In genomic region chr2:101608232-101608894, GRCm38 (mm10) we compare ENCODE assay signal across 14 mouse cellular contexts. TPM values are rescaled to one million over a fixed set of nuclear protein-coding genes. Genes with fewer than 3 reads are reported as not detected.
DNase-seq lines count a peak whose midpoint lies in the region; ATAC-seq and TF ChIP-seq lines count a peak whose summit lies in the region.
"Had no signal": no experiment of that assay in that cellular context is flagged by ENCODE, and none has a peak within 500 bp of the region (broad histone marks: within the 10 kb centered on the region; RNA-seq: fewer than 3 reads in every experiment).

No protein-coding gene starts in this region.

- H3K9me3 ChIP-seq in liver, embryonic 16.5 days (replicated peaks; ENCODE audit: control insufficient read depth, low read length): no peaks in the 10 kb centered on the region
- H3K9me3 ChIP-seq in liver, embryonic 12.5 days (replicated peaks): no peaks in the 10 kb centered on the region
- H3K9me3 ChIP-seq in forebrain, embryonic 13.5 days (replicated peaks): no peaks in the 10 kb centered on the region
- no peaks in the 10 kb centered on the region for H3K9me3 ChIP-seq in limb, embryonic 10.5 days (replicated peaks)

- 0 out of 2 replicates have a peak, but pooled peaks have one; percentile 35 for TF ChIP-seq CTCF in thymus, adult 2 months (IDR thresholded peaks at IDR 0.05; ENCODE audit: borderline replicate concordance, control insufficient read depth, extremely low read depth, insufficient read depth, low read length, poor library complexity)
- TF ChIP-seq CTCF in cerebellum, adult 2 months (IDR thresholded peaks at IDR 0.05; ENCODE audit: borderline replicate concordance, insufficient read depth, low read depth, low read length): no peak

- no peak for DNase-seq in limb, embryonic 10.5 days (ENCODE audit: low spot score)
- DNase-seq in thymus, adult 2 months: peak; percentile 79
- no peak for DNase-seq in cerebellum, adult 2 months
- DNase-seq in yolk sac, embryonic 10.5 days (ENCODE audit: low spot score): no peak
- DNase-seq: cerebellum, adult 11-12 months had no signal

- no peak for TF ChIP-seq POLR2A in thymus, adult 2 months (IDR thresholded peaks at IDR 0.05; ENCODE audit: control insufficient read depth, extremely low read depth, insufficient read depth, low read length, poor library complexity)
- no peak for TF ChIP-seq POLR2A in cerebellum, adult 2 months (IDR thresholded peaks at IDR 0.05; ENCODE audit: borderline replicate concordance, insufficient read depth, low read length)

- H3K4me2 ChIP-seq in liver, embryonic 16.5 days (ENCODE audit: low read depth, low read length): no peak overlapping the region
- no peak overlapping the region for H3K4me2 ChIP-seq in liver, embryonic 12.5 days
- H3K4me2 ChIP-seq in forebrain, embryonic 13.5 days: no peak overlapping the region

- 60% methylated on average over 7 of the region's 7 CpGs for WGBS in liver, embryonic 16.5 days (ENCODE audit: insufficient replicate concordance)
- WGBS in liver, embryonic 12.5 days (ENCODE audit: insufficient replicate concordance): 61% methylated on average over 7 of the region's 7 CpGs
- 55% methylated on average over 7 of the region's 7 CpGs for WGBS in forebrain, embryonic 13.5 days
- WGBS in limb, embryonic 10.5 days: 82% methylated on average over 7 of the region's 7 CpGs
- 25% methylated on average over 7 of the region's 7 CpGs for WGBS in thymus, adult 2 months
- 35% methylated on average over 7 of the region's 7 CpGs for WGBS in cerebellum, adult 2 months

- no peak overlapping the region for H3K27ac ChIP-seq in liver, embryonic 16.5 days (ENCODE audit: low read length)
- H3K27ac ChIP-seq in liver, embryonic 12.5 days: no peak overlapping the region
- H3K27ac ChIP-seq in forebrain, embryonic 13.5 days: no peak overlapping the region
- peak overlapping the region; percentile 46; the same call in 1 of the 2 replicates for H3K27ac ChIP-seq in limb, embryonic 10.5 days
- H3K27ac ChIP-seq in thymus, adult 2 months (ENCODE audit: control insufficient read depth, insufficient read depth, low read length): peak overlapping the region; percentile 29
- H3K27ac ChIP-seq in cerebellum, adult 2 months (ENCODE audit: insufficient read depth, low read length): no peak overlapping the region
- H3K27ac ChIP-seq: layer of hippocampus, adult 2 months; macrophage had no signal

- no peaks in the 10 kb centered on the region for H3K27me3 ChIP-seq in liver, embryonic 16.5 days (ENCODE audit: control insufficient read depth, insufficient read depth, low read depth, low read length)
- no peaks in the 10 kb centered on the region for H3K27me3 ChIP-seq in liver, embryonic 12.5 days (replicated peaks)
- no peaks in the 10 kb centered on the region for H3K27me3 ChIP-seq in forebrain, embryonic 13.5 days
- no peaks in the 10 kb centered on the region for H3K27me3 ChIP-seq in limb, embryonic 10.5 days (ENCODE audit: low read depth, poor library complexity, severe bottlenecking)
- no peaks in the 10 kb centered on the region for H3K27me3 ChIP-seq in thymus, adult 2 months (ENCODE audit: control insufficient read depth, insufficient read depth, low read length)
- H3K27me3 ChIP-seq in cerebellum, adult 2 months (ENCODE audit: control insufficient read depth, insufficient read depth, low read length): no peaks in the 10 kb centered on the region

- no peak overlapping the region for H3K9ac ChIP-seq in liver, embryonic 16.5 days (ENCODE audit: low read depth, low read length)
- no peak overlapping the region for H3K9ac ChIP-seq in liver, embryonic 12.5 days
- H3K9ac ChIP-seq in forebrain, embryonic 13.5 days: peak overlapping the region; percentile 34; the same call in 1 of the 2 replicates

- H3K4me1 ChIP-seq in liver, embryonic 16.5 days (ENCODE audit: control insufficient read depth, low read depth, low read length): no peaks in the 10 kb centered on the region
- no peaks in the 10 kb centered on the region for H3K4me1 ChIP-seq in liver, embryonic 12.5 days
- H3K4me1 ChIP-seq in forebrain, embryonic 13.5 days: peaks cover 5% of the 10 kb centered on the region
- H3K4me1 ChIP-seq in limb, embryonic 10.5 days: peaks cover 11% of the 10 kb centered on the region
- H3K4me1 ChIP-seq in thymus, adult 2 months (replicated peaks; ENCODE audit: control insufficient read depth, insufficient read depth, low read length): peaks cover 16% of the 10 kb centered on the region
- H3K4me1 ChIP-seq in cerebellum, adult 2 months (ENCODE audit: control insufficient read depth, insufficient read depth, low read length): no peaks in the 10 kb centered on the region

- H3K4me3 ChIP-seq in liver, embryonic 16.5 days (ENCODE audit: low read depth, low read length): no peak overlapping the region
- H3K4me3 ChIP-seq in liver, embryonic 12.5 days: no peak overlapping the region
- no peak overlapping the region for H3K4me3 ChIP-seq in forebrain, embryonic 13.5 days
- H3K4me3 ChIP-seq in limb, embryonic 10.5 days: no peak overlapping the region
- H3K4me3 ChIP-seq in thymus, adult 2 months (ENCODE audit: control insufficient read depth, insufficient read depth, low read length): no peak overlapping the region
- no peak overlapping the region for H3K4me3 ChIP-seq in cerebellum, adult 2 months (replicated peaks; ENCODE audit: insufficient read depth, low read depth, low read length)
- H3K4me3 ChIP-seq: erythroblast, embryonic 14.5 days; layer of hippocampus, adult 2 months had no signal

- no peaks in the 10 kb centered on the region for H3K36me3 ChIP-seq in liver, embryonic 16.5 days (ENCODE audit: control insufficient read depth, insufficient read depth)
- no peaks in the 10 kb centered on the region for H3K36me3 ChIP-seq in liver, embryonic 12.5 days
- no peaks in the 10 kb centered on the region for H3K36me3 ChIP-seq in forebrain, embryonic 13.5 days (ENCODE audit: poor library complexity, severe bottlenecking)
- no peaks in the 10 kb centered on the region for H3K36me3 ChIP-seq in limb, embryonic 10.5 days
- no peaks in the 10 kb centered on the region for H3K36me3 ChIP-seq in thymus, adult 2 months (ENCODE audit: control insufficient read depth, insufficient read depth, low read length)

- ATAC-seq in liver, embryonic 16.5 days (ENCODE audit: low read depth): peak; percentile 24; the same call in 1 of the 2 replicates
- ATAC-seq in liver, embryonic 12.5 days: no peak
- peak; percentile 96 for ATAC-seq in forebrain, embryonic 13.5 days
- no peak for ATAC-seq in frontal cortex, adult (ENCODE audit: low TSS enrichment)
- ATAC-seq: activated CD4-positive, CD25-positive, alpha-beta regulatory T cell, adult 4 months had no signal

RNA-seq across cellular contexts. Expression of gene Rag2, which starts 16.2 kb away (rescaled TPM):
- 1.2 TPM in 2 replicates for polyA plus RNA-seq in liver, embryonic 16.5 days (2015; fragmentation: Nextera tagmentation; extraction: Ambion mirVana)
- polyA plus RNA-seq in liver, embryonic 12.5 days (2016; fragmentation: Nextera tagmentation; extraction: Ambion mirVana): 0.30 and 0.37 TPM in 2 replicates
- not detected in 2 replicates for polyA plus RNA-seq in forebrain, embryonic 13.5 days (2015; fragmentation: Nextera tagmentation; extraction: Ambion mirVana)
- not detected in 2 replicates for polyA plus RNA-seq in limb, embryonic 10.5 days (2016; fragmentation: Nextera tagmentation; extraction: Ambion mirVana)
- 41.8 and 55.7 TPM in 2 replicates for polyA plus RNA-seq in thymus, adult 2 months (2012; rRNA removed)
- polyA plus RNA-seq in cerebellum, adult 2 months (2012; rRNA removed): not detected in 2 replicates
- polyA plus RNA-seq: activated CD4-positive, CD25-positive, alpha-beta regulatory T cell, adult 4 months; erythroblast, embryonic 14.5 days; macrophage had no signal

RNA-seq across cellular contexts. Expression of gene Rag1, which starts 40.9 kb away (rescaled TPM):
- 0.72 and 0.84 TPM in 2 replicates for polyA plus RNA-seq in liver, embryonic 16.5 days (2015; fragmentation: Nextera tagmentation; extraction: Ambion mirVana)
- 0.04 TPM in 2 replicates for polyA plus RNA-seq in liver, embryonic 12.5 days (2016; fragmentation: Nextera tagmentation; extraction: Ambion mirVana)
- 0.06 and 0.08 TPM in 2 replicates for polyA plus RNA-seq in forebrain, embryonic 13.5 days (2015; fragmentation: Nextera tagmentation; extraction: Ambion mirVana)
- polyA plus RNA-seq in limb, embryonic 10.5 days (2016; fragmentation: Nextera tagmentation; extraction: Ambion mirVana): 0.08 and 0.58 TPM in 2 replicates
- polyA plus RNA-seq in thymus, adult 2 months (2012; rRNA removed): 330 and 350 TPM in 2 replicates
- 0.21 and 0.29 TPM in 2 replicates for polyA plus RNA-seq in cerebellum, adult 2 months (2012; rRNA removed)
- polyA plus RNA-seq: activated CD4-positive, CD25-positive, alpha-beta regulatory T cell, adult 4 months; erythroblast, embryonic 14.5 days; intestine, embryonic 14.5 days; macrophage had no signal

RNA-seq across cellular contexts. Expression of gene B230118H07Rik, which starts 41.0 kb away (rescaled TPM):
- polyA plus RNA-seq in liver, embryonic 16.5 days (2015; fragmentation: Nextera tagmentation; extraction: Ambion mirVana): 12.6 and 13.3 TPM in 2 replicates
- 21.8 and 22.2 TPM in 2 replicates for polyA plus RNA-seq in liver, embryonic 12.5 days (2016; fragmentation: Nextera tagmentation; extraction: Ambion mirVana)
- polyA plus RNA-seq in forebrain, embryonic 13.5 days (2015; fragmentation: Nextera tagmentation; extraction: Ambion mirVana): 53.6 and 59.0 TPM in 2 replicates
- polyA plus RNA-seq in limb, embryonic 10.5 days (2016; fragmentation: Nextera tagmentation; extraction: Ambion mirVana): 46.8 and 54.4 TPM in 2 replicates
- polyA plus RNA-seq in thymus, adult 2 months (2012; rRNA removed): 2.8 and 3.4 TPM in 2 replicates
- 53.2 and 56.3 TPM in 2 replicates for polyA plus RNA-seq in cerebellum, adult 2 months (2012; rRNA removed)

Comparison
In these comparisons a context has a peak if more than half of its experiments do, and no peak if none do; other contexts are left out.
1. ATAC-seq: peak in liver, embryonic 16.5 days (single experiment) and forebrain, embryonic 13.5 days (single experiment); none in liver, embryonic 12.5 days (single experiment) and frontal cortex, adult (single experiment).
2. H3K27ac ChIP-seq: peak in limb, embryonic 10.5 days (single experiment) and thymus, adult 2 months (single experiment); none in liver, embryonic 16.5 days (single experiment), liver, embryonic 12.5 days (single experiment), forebrain, embryonic 13.5 days (single experiment) and cerebellum, adult 2 months (single experiment).
3. RNA of gene Rag2, which starts 16.2 kb away (polyA plus RNA-seq): 41.8 to 55.7 TPM in thymus, adult 2 months; 1.2 TPM in liver, embryonic 16.5 days, 0.30 to 0.37 TPM in liver, embryonic 12.5 days, not detected in cerebellum, adult 2 months, not detected in forebrain, embryonic 13.5 days and not detected in limb, embryonic 10.5 days; every median in the first group is over 10 times any median in the second.
4. RNA of gene Rag1, which starts 40.9 kb away (polyA plus RNA-seq): 330 to 350 TPM in thymus, adult 2 months; 0.72 to 0.84 TPM in liver, embryonic 16.5 days, 0.08 to 0.58 TPM in limb, embryonic 10.5 days, 0.21 to 0.29 TPM in cerebellum, adult 2 months, 0.06 to 0.08 TPM in forebrain, embryonic 13.5 days and 0.04 TPM in liver, embryonic 12.5 days; every median in the first group is over 100 times any median in the second.